Mouse (Mus musculus): ENCODE measurements around the gene Rgs4. TPM values are rescaled to one million over a fixed set of nuclear protein-coding genes. Genes with fewer than 3 reads are reported as not detected.

Rgs4 gene
- polyA plus RNA-seq, 1 experiment from 2014 or later, result 18.1 TPM

DNA sequence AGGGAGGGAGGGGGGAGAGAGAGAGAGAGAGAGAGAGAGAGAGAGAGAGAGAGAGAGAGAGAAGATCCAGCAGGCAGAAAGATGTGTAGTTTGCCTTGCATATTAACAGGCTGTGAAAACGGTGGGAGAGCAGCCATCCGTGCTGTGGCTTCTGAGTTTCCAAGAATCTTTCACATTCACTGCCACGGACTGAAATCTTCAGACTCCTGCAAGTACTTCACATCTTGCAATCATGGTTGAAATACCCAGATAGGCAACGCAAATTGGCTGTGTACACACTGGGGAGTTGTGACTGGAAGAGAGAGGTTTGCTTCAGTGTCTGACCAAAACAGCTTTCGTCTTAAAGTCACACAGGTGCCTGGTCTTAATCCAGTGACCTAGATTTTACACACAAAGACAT is 997 bp upstream of the Rgs4 start:
- Histone ChIP-seq H3K9me3 (ENCODE audit: control insufficient read depth, low read length) (no peaks in the 10 kb centered on the region), H3K4me1 (ENCODE audit: control insufficient read depth, insufficient read depth, low read length) (peaks cover 3% of the 10 kb centered on the region; the same call in 1 of the 2 replicates), H3K4me2 (ENCODE audit: low read depth, low read length) (no peak overlapping the region), H3K4me3 (ENCODE audit: low read depth, low read length) (no peak overlapping the region), H3K27ac (replicated peaks; ENCODE audit: low read depth, low read length) (no peak overlapping the region), H3K9ac (ENCODE audit: low read depth, low read length) (no peak overlapping the region), H3K27me3 (replicated peaks; ENCODE audit: control insufficient read depth, insufficient read depth, low read length) (peaks cover 12% of the 10 kb centered on the region), H3K36me3 (ENCODE audit: control insufficient read depth, insufficient read depth, low read length) (no peaks in the 10 kb centered on the region)
- no peak for ATAC-seq (ENCODE audit: low read depth)
- 47% methylated on average over 5 of the region's 5 CpGs for WGBS
- DNase-seq (ENCODE audit: low spot score), result no peak

DNA sequence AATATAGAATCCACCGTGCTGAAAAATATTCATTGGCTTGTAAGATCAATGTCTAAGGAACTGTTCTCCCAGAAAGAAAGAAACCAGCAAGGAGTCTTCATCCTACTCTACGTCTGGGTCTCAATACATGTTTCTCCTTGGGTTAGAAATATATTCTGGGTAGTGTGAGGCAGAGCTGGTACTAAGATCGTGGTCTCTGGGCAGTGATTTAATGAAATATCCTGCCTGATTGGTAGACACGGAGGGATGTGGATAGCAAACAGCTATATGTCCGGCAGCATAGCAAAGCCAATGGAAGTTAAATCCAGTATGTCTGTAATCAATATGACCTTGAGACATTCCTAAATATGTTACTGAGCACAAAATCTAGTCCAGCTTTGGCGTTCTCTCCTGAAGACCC is 460 bp upstream of the Rgs4 start:
- Histone ChIP-seq H3K9ac (ENCODE audit: low read depth, low read length) (no peak overlapping the region), H3K9me3 (ENCODE audit: control insufficient read depth, low read length) (no peaks in the 10 kb centered on the region), H3K27me3 (replicated peaks; ENCODE audit: control insufficient read depth, insufficient read depth, low read length) (peaks cover 12% of the 10 kb centered on the region), H3K36me3 (ENCODE audit: control insufficient read depth, insufficient read depth, low read length) (no peaks in the 10 kb centered on the region), H3K4me2 (ENCODE audit: low read depth, low read length) (peak overlapping the region; percentile 49), H3K27ac (replicated peaks; ENCODE audit: low read depth, low read length) (no peak overlapping the region), H3K4me1 (ENCODE audit: control insufficient read depth, insufficient read depth, low read length) (peaks cover 3% of the 10 kb centered on the region; the same call in 1 of the 2 replicates), H3K4me3 (ENCODE audit: low read depth, low read length) (peak overlapping the region; percentile 29)
- WGBS, result 37% methylated on average over 6 of the region's 6 CpGs
- ATAC-seq (ENCODE audit: low read depth), result no peak
- no peak for DNase-seq (ENCODE audit: low spot score)

DNA sequence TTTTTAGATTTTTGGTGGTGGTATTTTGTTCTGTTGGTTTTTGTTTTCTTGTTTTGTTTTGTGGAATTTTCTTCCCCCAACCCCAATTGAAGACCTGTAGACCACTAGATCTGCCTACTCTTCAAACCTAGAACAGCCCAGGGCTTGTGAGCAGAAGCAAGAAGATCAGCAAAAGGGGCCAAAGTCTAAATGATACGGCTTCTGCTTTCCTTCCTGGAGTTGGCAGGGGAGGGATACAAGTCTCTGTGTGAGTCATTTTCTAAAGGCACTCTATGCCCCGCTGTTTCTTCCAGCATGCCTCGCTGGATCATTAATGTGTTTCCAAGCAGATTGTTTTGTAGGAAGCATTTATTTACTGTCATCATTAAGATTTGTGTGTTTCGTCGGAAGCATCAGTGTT is 6.3 kb downstream of the Rgs4 start:
- 83% methylated on average over 5 of the region's 5 CpGs for WGBS
- Histone ChIP-seq H3K36me3 (ENCODE audit: control insufficient read depth, insufficient read depth, low read length) (no peaks in the 10 kb centered on the region), H3K4me2 (ENCODE audit: low read depth, low read length) (no peak overlapping the region), H3K9ac (ENCODE audit: low read depth, low read length) (no peak overlapping the region), H3K27me3 (replicated peaks; ENCODE audit: control insufficient read depth, insufficient read depth, low read length) (no peaks in the 10 kb centered on the region), H3K4me3 (ENCODE audit: low read depth, low read length) (no peak overlapping the region), H3K27ac (replicated peaks; ENCODE audit: low read depth, low read length) (no peak overlapping the region), H3K4me1 (ENCODE audit: control insufficient read depth, insufficient read depth, low read length) (no peaks in the 10 kb centered on the region), H3K9me3 (ENCODE audit: control insufficient read depth, low read length) (no peaks in the 10 kb centered on the region)
- no peak for ATAC-seq (ENCODE audit: low read depth)
- no peak for DNase-seq (ENCODE audit: low spot score)

DNA sequence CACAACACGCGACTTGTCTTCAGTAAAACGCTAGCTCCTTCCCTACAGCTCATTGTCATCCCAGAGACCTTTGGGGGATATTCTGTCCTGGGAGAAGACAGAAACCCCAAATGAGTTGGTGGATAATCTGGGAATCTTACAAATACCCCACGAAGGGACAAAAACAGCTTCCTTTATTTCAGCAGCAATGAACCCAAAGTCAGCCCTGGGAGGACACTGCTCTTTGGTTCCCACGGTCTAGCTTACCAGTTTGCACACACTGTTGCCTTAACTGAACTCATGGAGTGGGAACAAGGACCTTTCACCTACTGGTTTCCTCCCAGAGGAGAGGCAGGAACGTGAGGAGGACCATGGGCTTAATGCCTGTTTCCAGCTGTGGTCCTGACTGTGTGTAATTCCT is 10.2 kb downstream of the Rgs4 start:
- no peak overlapping the region for H3K27ac ChIP-seq (replicated peaks; ENCODE audit: low read depth, low read length)
- H3K9ac ChIP-seq (ENCODE audit: low read depth, low read length), result no peak overlapping the region
- 0 out of 2 replicates have a peak, but pooled peaks cover 4% of the 10 kb centered on the region for H3K9me3 ChIP-seq (ENCODE audit: control insufficient read depth, low read length)
- no peak overlapping the region for H3K4me2 ChIP-seq (ENCODE audit: low read depth, low read length)
- no peaks in the 10 kb centered on the region for H3K36me3 ChIP-seq (ENCODE audit: control insufficient read depth, insufficient read depth, low read length)
- H3K4me1 ChIP-seq (ENCODE audit: control insufficient read depth, insufficient read depth, low read length), result no peaks in the 10 kb centered on the region
- ATAC-seq (ENCODE audit: low read depth) (no peak), DNase-seq (ENCODE audit: low spot score) (no peak)
- no peaks in the 10 kb centered on the region for H3K27me3 ChIP-seq (replicated peaks; ENCODE audit: control insufficient read depth, insufficient read depth, low read length)
- 82% methylated on average over 6 of the region's 6 CpGs for WGBS
- no peak overlapping the region for H3K4me3 ChIP-seq (ENCODE audit: low read depth, low read length)

DNA sequence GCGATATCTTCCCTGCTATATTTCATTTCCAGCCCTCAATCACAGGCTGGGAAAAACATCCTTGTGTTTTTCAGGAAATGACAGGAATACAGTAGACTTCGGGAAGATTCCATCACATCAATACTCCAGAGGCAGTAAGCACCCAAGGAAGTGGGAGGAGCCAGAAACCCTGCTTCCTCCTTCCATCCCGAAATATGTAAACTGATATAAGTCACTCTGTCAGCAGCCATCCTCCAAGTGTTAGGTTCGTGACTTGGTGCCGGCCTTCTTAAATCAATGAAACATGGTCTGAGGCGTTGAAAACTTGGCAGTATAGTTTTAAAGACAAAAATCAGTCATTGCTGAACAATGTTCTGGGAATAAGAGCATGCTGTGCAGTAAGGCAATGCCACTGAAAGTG is 11.3 kb downstream of the Rgs4 start:
- no peaks in the 10 kb centered on the region for H3K36me3 ChIP-seq (ENCODE audit: control insufficient read depth, insufficient read depth, low read length)
- H3K9me3 ChIP-seq (ENCODE audit: control insufficient read depth, low read length), result 0 out of 2 replicates have a peak, but pooled peaks cover 4% of the 10 kb centered on the region
- H3K9ac ChIP-seq (ENCODE audit: low read depth, low read length), result no peak overlapping the region
- H3K27me3 ChIP-seq (replicated peaks; ENCODE audit: control insufficient read depth, insufficient read depth, low read length), result no peaks in the 10 kb centered on the region
- H3K4me3 ChIP-seq (ENCODE audit: low read depth, low read length), result no peak overlapping the region
- H3K4me2 ChIP-seq (ENCODE audit: low read depth, low read length), result no peak overlapping the region
- no peak overlapping the region for H3K27ac ChIP-seq (replicated peaks; ENCODE audit: low read depth, low read length)
- WGBS, result 66% methylated on average over 6 of the region's 6 CpGs
- ATAC-seq (ENCODE audit: low read depth), result no peak
- DNase-seq (ENCODE audit: low spot score), result no peak
- H3K4me1 ChIP-seq (ENCODE audit: control insufficient read depth, insufficient read depth, low read length), result no peaks in the 10 kb centered on the region

DNA sequence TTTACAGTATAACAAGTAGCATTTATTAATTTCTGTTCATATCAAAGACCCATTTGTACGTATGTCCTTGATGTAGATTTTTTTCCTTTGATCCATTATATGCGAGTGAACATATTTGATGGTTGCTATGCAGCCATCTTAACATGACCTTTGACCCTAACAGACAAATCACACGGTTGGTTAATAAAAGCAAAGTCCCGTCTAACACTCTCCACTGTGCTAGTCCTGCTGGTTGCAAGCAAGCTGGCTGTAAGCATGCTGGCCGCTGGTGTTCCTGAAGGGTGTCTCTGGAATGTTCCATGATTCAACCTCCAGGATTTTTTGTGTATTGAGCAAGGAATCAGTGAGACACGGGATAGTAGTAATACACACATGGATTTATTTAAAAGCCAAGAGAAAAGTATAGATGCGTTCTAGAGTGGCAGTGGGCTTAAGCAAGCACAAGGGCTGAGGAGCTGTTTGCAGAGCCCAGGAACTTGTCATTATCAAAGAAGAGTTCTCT is 16.8 kb downstream of the Rgs4 start:
- H3K9ac ChIP-seq (ENCODE audit: low read depth, low read length), result no peak overlapping the region
- no peak for ATAC-seq (ENCODE audit: low read depth)
- 62% methylated on average over 7 of the region's 7 CpGs for WGBS
- 0 out of 2 replicates have a peak, but pooled peaks cover 4% of the 10 kb centered on the region for H3K9me3 ChIP-seq (ENCODE audit: control insufficient read depth, low read length)
- DNase-seq (ENCODE audit: low spot score), result no peak
- H3K4me2 ChIP-seq (ENCODE audit: low read depth, low read length), result no peak overlapping the region
- H3K4me1 ChIP-seq (ENCODE audit: control insufficient read depth, insufficient read depth, low read length), result no peaks in the 10 kb centered on the region
- no peaks in the 10 kb centered on the region for H3K36me3 ChIP-seq (ENCODE audit: control insufficient read depth, insufficient read depth, low read length)
- H3K27me3 ChIP-seq (replicated peaks; ENCODE audit: control insufficient read depth, insufficient read depth, low read length), result no peaks in the 10 kb centered on the region
- no peak overlapping the region for H3K4me3 ChIP-seq (ENCODE audit: low read depth, low read length)
- no peak overlapping the region for H3K27ac ChIP-seq (replicated peaks; ENCODE audit: low read depth, low read length)

DNA sequence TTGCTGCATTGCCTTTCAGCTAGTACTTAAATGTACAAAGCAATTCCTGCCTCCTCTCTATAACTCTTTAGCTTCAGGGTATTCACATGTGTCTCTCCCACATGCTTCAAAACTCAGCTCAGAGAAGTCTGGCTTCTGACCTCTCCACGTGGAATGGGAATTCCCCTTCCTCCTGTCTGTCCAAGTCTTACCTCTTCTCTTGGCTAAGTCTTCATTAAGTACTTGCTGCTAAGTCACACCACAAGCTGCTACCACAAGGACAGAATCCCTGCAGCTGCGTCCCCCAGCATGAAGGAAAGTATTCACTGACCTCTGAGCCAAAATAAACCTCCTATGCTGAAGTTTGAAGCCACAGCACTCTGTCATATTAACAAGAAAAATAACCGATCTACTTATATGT is 21.1 kb downstream of the Rgs4 start:
- Histone ChIP-seq H3K27ac (replicated peaks; ENCODE audit: low read depth, low read length) (0 out of 2 replicates have a peak overlapping the region, but pooled peaks have one; percentile 15), H3K27me3 (replicated peaks; ENCODE audit: control insufficient read depth, insufficient read depth, low read length) (no peaks in the 10 kb centered on the region), H3K9ac (ENCODE audit: low read depth, low read length) (no peak overlapping the region), H3K4me1 (ENCODE audit: control insufficient read depth, insufficient read depth, low read length) (no peaks in the 10 kb centered on the region), H3K36me3 (ENCODE audit: control insufficient read depth, insufficient read depth, low read length) (no peaks in the 10 kb centered on the region), H3K4me2 (ENCODE audit: low read depth, low read length) (no peak overlapping the region), H3K4me3 (ENCODE audit: low read depth, low read length) (no peak overlapping the region), H3K9me3 (ENCODE audit: control insufficient read depth, low read length) (no peaks in the 10 kb centered on the region)
- 60% methylated on average over 3 of the region's 3 CpGs for WGBS
- ATAC-seq (ENCODE audit: low read depth) (no peak), DNase-seq (ENCODE audit: low spot score) (peak; percentile 27)

DNA sequence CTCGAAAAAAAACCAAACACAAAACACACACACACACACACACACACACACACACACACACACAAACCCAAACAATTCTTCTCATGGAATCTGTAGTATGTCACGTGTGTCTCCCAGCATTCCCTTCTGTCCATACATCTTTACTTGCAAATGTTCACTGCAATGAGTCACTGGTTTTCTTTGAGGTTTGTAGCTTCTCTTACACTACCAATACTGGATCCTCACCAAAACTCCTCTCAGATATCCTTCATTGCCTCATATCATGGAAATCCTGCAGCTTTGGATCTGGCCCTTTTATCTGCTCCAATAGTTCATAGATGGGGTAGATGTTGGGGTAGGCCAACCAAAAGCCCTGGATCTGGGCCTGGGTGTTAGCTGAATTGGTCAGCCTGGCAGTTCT is 25.6 kb downstream of the Rgs4 start:
- ATAC-seq (ENCODE audit: low read depth), result no peak
- H3K27ac ChIP-seq (replicated peaks; ENCODE audit: low read depth, low read length), result no peak overlapping the region
- no peaks in the 10 kb centered on the region for H3K4me1 ChIP-seq (ENCODE audit: control insufficient read depth, insufficient read depth, low read length)
- no peak overlapping the region for H3K4me2 ChIP-seq (ENCODE audit: low read depth, low read length)
- no peak overlapping the region for H3K9ac ChIP-seq (ENCODE audit: low read depth, low read length)
- WGBS, result 66% methylated on average over 2 of the region's 2 CpGs
- no peak overlapping the region for H3K4me3 ChIP-seq (ENCODE audit: low read depth, low read length)
- H3K36me3 ChIP-seq (ENCODE audit: control insufficient read depth, insufficient read depth, low read length), result no peaks in the 10 kb centered on the region
- no peak for DNase-seq (ENCODE audit: low spot score)
- H3K27me3 ChIP-seq (replicated peaks; ENCODE audit: control insufficient read depth, insufficient read depth, low read length), result no peaks in the 10 kb centered on the region
- H3K9me3 ChIP-seq (ENCODE audit: control insufficient read depth, low read length), result no peaks in the 10 kb centered on the region

DNA sequence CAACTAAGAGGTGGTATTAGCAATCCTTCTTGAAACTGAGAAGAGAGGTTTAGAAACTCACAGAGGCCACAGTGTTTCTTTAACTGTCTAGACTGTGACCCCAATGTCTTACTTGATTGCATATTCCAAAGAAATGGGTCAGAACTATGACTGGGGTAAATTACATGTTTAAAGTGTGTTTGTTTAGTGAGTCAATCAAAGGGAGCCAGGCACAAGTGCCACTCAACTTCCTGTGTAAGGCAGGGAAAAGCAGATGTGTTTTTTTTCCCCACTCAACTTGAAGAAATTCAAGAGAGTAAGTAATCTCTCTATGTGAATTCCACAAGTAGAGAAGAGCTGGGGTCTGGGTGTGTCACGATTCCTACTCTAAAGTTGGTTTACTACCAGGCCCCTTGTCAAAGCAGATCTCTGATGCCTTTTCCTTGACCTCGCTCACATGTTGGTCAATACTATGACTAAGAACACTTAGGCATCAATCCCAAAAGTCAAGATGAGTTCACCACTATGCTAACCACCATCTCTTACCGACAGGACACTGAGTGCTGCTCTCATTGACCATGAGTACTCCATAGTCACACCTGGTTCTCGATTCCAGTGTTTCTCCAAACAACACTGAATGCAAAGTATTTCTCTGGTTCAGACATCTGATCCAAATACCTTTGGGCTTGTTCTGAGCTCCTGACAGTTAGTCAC is 42.9 kb downstream of the Rgs4 start:
- DNase-seq (ENCODE audit: low spot score), result no peak
- ATAC-seq (ENCODE audit: low read depth), result no peak
- 83% methylated on average over 4 of the region's 4 CpGs for WGBS

More for the DNA sequence above, 42.9 kb downstream of the Rgs4 start:
- no peaks in the 10 kb centered on the region for H3K27me3 ChIP-seq (replicated peaks; ENCODE audit: control insufficient read depth, insufficient read depth, low read length)
- H3K36me3 ChIP-seq (ENCODE audit: control insufficient read depth, insufficient read depth, low read length), result no peaks in the 10 kb centered on the region
- no peaks in the 10 kb centered on the region for H3K4me1 ChIP-seq (ENCODE audit: control insufficient read depth, insufficient read depth, low read length)
- no peak overlapping the region for H3K4me2 ChIP-seq (ENCODE audit: low read depth, low read length)
- no peak overlapping the region for H3K27ac ChIP-seq (replicated peaks; ENCODE audit: low read depth, low read length)
- H3K9ac ChIP-seq (ENCODE audit: low read depth, low read length), result no peak overlapping the region
- no peak overlapping the region for H3K4me3 ChIP-seq (ENCODE audit: low read depth, low read length)
- H3K9me3 ChIP-seq (ENCODE audit: control insufficient read depth, low read length), result no peaks in the 10 kb centered on the region
